Mouse (Mus musculus): ENCODE data around the gene Tinagl1. TPM values are rescaled to one million over a fixed set of nuclear protein-coding genes. Genes with fewer than 3 reads are reported as not detected.

Gene Tinagl1
- polyA plus RNA-seq, 1 experiment from 2014 or later: 288 TPM

DNA sequence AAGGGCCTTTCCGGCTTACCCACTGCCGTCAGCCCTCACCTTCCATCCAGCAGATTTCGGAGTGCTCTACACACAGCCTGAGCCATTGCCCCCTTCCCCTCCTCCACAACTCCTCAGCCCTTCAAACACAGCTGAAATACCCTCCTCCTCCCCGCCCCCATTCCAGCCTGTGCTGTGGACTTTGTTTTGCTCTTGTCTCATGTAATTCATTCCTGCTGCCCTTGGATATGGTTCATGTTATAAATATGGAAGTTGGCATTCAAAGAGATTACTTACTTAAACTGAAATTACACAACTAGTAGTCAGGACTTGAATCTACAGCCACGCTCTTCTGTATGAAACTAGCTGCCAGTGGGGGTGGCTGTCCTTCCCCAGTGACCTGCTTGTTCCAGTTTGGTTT lies 51.9 kb downstream of the Tinagl1 start:
- ATAC-seq: no peak
- 67% methylated on average over 5 of the region's 5 CpGs for whole genome bisulfite sequencing

DNA sequence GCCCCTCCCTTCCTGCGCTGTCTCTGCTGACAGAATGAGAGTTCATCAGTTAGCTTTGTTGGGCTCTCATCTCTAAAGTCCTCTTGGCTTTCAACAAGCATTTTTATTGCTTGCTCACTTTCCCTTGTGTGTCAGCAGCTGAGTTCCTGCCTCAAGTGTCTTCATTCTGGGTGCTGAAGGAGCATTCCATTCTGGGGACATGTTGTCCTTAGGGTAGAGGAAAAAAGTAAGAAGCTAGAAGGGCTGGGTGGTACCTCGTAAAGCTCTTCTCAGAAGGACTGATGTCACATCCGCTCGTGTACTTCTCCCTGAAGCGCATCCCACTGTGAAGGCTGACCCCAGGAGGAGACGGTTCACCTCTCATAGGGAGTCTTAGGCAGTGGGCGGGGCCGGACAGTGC lies 53.4 kb downstream of the Tinagl1 start:
- DNase-seq (ENCODE audit: low spot score) (peak; percentile 90), ATAC-seq (peak; percentile 67)
- Histone ChIP-seq H3K4me3 (ENCODE audit: low read depth, low read length) (no peak overlapping the region), H3K27ac (ENCODE audit: low read length) (peak overlapping the region; percentile 91), H3K27me3 (replicated peaks; ENCODE audit: insufficient read depth, low read length) (no peaks in the 10 kb centered on the region), H3K4me1 (ENCODE audit: insufficient read depth, low read depth, low read length) (peaks cover 7% of the 10 kb centered on the region; the same call in 1 of the 2 replicates), H3K36me3 (ENCODE audit: insufficient read depth, low read length) (peaks cover 19% of the 10 kb centered on the region; the same call in 1 of the 2 replicates), H3K9me3 (ENCODE audit: low read length) (no peaks in the 10 kb centered on the region), H3K9ac (replicated peaks; ENCODE audit: low read depth) (no peak overlapping the region), H3K4me2 (replicated peaks; ENCODE audit: low read depth, low read length) (no peak overlapping the region)
- WGBS: 67% methylated on average over 8 of the region's 8 CpGs
- TF ChIP-seq CTCF (IDR thresholded peaks at IDR 0.05) (no peak), EP300 (IDR thresholded peaks at IDR 0.05) (peak; percentile 100)

More for the DNA sequence above, 51.9 kb downstream of the Tinagl1 start:
- no peaks in the 10 kb centered on the region for H3K9me3 ChIP-seq (ENCODE audit: low read length)
- no peak overlapping the region for H3K9ac ChIP-seq (replicated peaks; ENCODE audit: low read depth)
- H3K27me3 ChIP-seq (replicated peaks; ENCODE audit: insufficient read depth, low read length): no peaks in the 10 kb centered on the region
- H3K36me3 ChIP-seq (ENCODE audit: insufficient read depth, low read length): peaks cover 19% of the 10 kb centered on the region; the same call in 1 of the 2 replicates
- peak; percentile 39; the same call in 1 of the 2 replicates for TF ChIP-seq EP300 (IDR thresholded peaks at IDR 0.05)
- TF ChIP-seq CTCF (IDR thresholded peaks at IDR 0.05): no peak
- H3K4me2 ChIP-seq (replicated peaks; ENCODE audit: low read depth, low read length): no peak overlapping the region
- DNase-seq (ENCODE audit: low spot score): peak; percentile 52
- peak overlapping the region; percentile 91 for H3K27ac ChIP-seq (ENCODE audit: low read length)
- H3K4me1 ChIP-seq (ENCODE audit: insufficient read depth, low read depth, low read length): peaks cover 7% of the 10 kb centered on the region; the same call in 1 of the 2 replicates
- H3K4me3 ChIP-seq (ENCODE audit: low read depth, low read length): no peak overlapping the region

DNA sequence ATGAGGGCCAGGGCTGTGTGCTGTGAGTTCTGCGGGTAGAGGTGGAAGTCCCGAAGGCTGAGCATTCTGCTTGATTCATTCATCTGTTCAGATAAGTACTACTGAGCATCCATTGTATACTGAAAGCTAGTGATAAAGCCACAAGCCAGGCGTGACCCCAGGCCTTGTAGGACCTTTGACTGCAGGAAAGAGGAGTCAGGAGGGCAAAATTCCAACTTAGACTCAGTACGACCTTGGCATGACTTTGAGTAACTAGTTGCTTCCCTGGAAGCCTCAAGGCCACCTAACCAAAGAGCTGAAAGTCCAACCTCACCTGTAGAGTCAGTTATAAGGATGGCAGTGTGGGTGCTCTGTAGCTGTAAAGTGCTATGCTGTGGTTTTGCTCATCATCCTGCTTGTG lies 54.2 kb downstream of the Tinagl1 start:
- Histone ChIP-seq H3K36me3 (ENCODE audit: insufficient read depth, low read length) (peaks cover 13% of the 10 kb centered on the region; the same call in 1 of the 2 replicates), H3K4me3 (ENCODE audit: low read depth, low read length) (no peak overlapping the region), H3K4me1 (ENCODE audit: insufficient read depth, low read depth, low read length) (peaks cover 7% of the 10 kb centered on the region; the same call in 1 of the 2 replicates), H3K27ac (ENCODE audit: low read length) (peak overlapping the region; percentile 86), H3K9me3 (ENCODE audit: low read length) (no peaks in the 10 kb centered on the region), H3K4me2 (replicated peaks; ENCODE audit: low read depth, low read length) (no peak overlapping the region), H3K9ac (replicated peaks; ENCODE audit: low read depth) (no peak overlapping the region), H3K27me3 (replicated peaks; ENCODE audit: insufficient read depth, low read length) (no peaks in the 10 kb centered on the region)
- ATAC-seq (no peak), DNase-seq (ENCODE audit: low spot score) (no peak)
- TF ChIP-seq CTCF (IDR thresholded peaks at IDR 0.05): no peak
- no peak for TF ChIP-seq EP300 (IDR thresholded peaks at IDR 0.05)
- WGBS: 77% methylated on average over 4 of the region's 4 CpGs

Other genes starting within 250 kb of the Tinagl1 start
- not detected in 2 replicates for gene Spocd1, start 245.9 kb downstream of the Tinagl1 start, polyA plus RNA-seq (2015; fragmentation: Nextera tagmentation; extraction: Ambion mirVana)
- 0.21 and 0.33 TPM in 2 replicates for gene Adgrb2, start 190.3 kb downstream of the Tinagl1 start, polyA plus RNA-seq (2015; fragmentation: Nextera tagmentation; extraction: Ambion mirVana)
- 26.2 and 30.1 TPM in 2 replicates for gene Col16a1, start 127.3 kb downstream of the Tinagl1 start, polyA plus RNA-seq (2015; fragmentation: Nextera tagmentation; extraction: Ambion mirVana)
- gene Pef1, start 72.6 kb downstream of the Tinagl1 start, polyA plus RNA-seq (2015; fragmentation: Nextera tagmentation; extraction: Ambion mirVana): 82.0 and 84.6 TPM in 2 replicates
- 0.08 and 0.18 TPM in 2 replicates for gene Hcrtr1, start 35.8 kb downstream of the Tinagl1 start, polyA plus RNA-seq (2015; fragmentation: Nextera tagmentation; extraction: Ambion mirVana)
- gene Gm853, start 47.3 kb upstream of the Tinagl1 start, polyA plus RNA-seq (2015; fragmentation: Nextera tagmentation; extraction: Ambion mirVana): not detected in 2 replicates
- gene Serinc2, start 104.1 kb upstream of the Tinagl1 start, polyA plus RNA-seq (2015; fragmentation: Nextera tagmentation; extraction: Ambion mirVana): 24.7 and 26.6 TPM in 2 replicates
- 88.3 and 112 TPM in 2 replicates for gene Fabp3, start 133.5 kb upstream of the Tinagl1 start, polyA plus RNA-seq (2015; fragmentation: Nextera tagmentation; extraction: Ambion mirVana)
- gene Gm10570, start 133.6 kb upstream of the Tinagl1 start, polyA plus RNA-seq (2015; fragmentation: Nextera tagmentation; extraction: Ambion mirVana): 0.25 and 0.50 TPM in 2 replicates
- gene Zcchc17, start 184.8 kb upstream of the Tinagl1 start, polyA plus RNA-seq (2015; fragmentation: Nextera tagmentation; extraction: Ambion mirVana): 48.2 and 54.1 TPM in 2 replicates
- 52.9 and 54.7 TPM in 2 replicates for gene Snrnp40, start 185.0 kb upstream of the Tinagl1 start, polyA plus RNA-seq (2015; fragmentation: Nextera tagmentation; extraction: Ambion mirVana)